Mouse (Mus musculus): ENCODE results near the gene Pccb.

Gene Pccb

GRCm38 (mm10) chr9:101034448-101035098 is at the start of gene Pccb:
Gene Pccb, minus strand, starts transcription at chr9:101034898.
- in situ Hi-C loops (cut with MboI; ENCODE audit: unreplicated experiment in 2 of 2), result loop anchor here in 1 of 2 experiments (5.0 kb wide), 1 partner anchor 43 kb away; no protein-coding TSS in a partner anchor

GRCm38 (mm10) chr9:101083728-101084127 is 49.0 kb upstream of the Pccb start:
- in situ Hi-C loops (cut with MboI; ENCODE audit: unreplicated experiment in 2 of 2), result no loop called here

GRCm38 (mm10) chr9:101080046-101080685 is 45.5 kb upstream of the Pccb start:
- in situ Hi-C loops (cut with MboI; ENCODE audit: unreplicated experiment in 2 of 2), result no loop called here

- in situ Hi-C loops (cut with MboI; ENCODE audit: unreplicated experiment in 2 of 2), result loop anchor here (5.0 to 10.0 kb wide), 5 partner anchors 46 to 1546 kb away; partner anchors contain the start of genes Nck1 (in 2 of the 2), Anapc13 (in 1 of the 2), Cep63 (in 1 of the 2) and Pccb (in 1 of the 2)
These were observed 43.9 kb upstream of the Pccb start for GRCm38 (mm10) chr9:101078579-101078978.

GRCm38 (mm10) chr9:101077486-101077885 is 42.8 kb upstream of the Pccb start:
- in situ Hi-C loops (cut with MboI; ENCODE audit: unreplicated experiment in 2 of 2), result loop anchor here (5.0 to 10.0 kb wide), 5 partner anchors 45 to 1547 kb away; partner anchors contain the start of genes Nck1 (in 2 of the 2), Anapc13 (in 1 of the 2), Cep63 (in 1 of the 2) and Pccb (in 1 of the 2)

- in situ Hi-C loops (cut with MboI; ENCODE audit: unreplicated experiment in 2 of 2), result loop anchor here (5.0 to 10.0 kb wide), 5 partner anchors 44 to 1549 kb away; partner anchors contain the start of genes Nck1 (in 2 of the 2), Anapc13 (in 1 of the 2), Cep63 (in 1 of the 2) and Pccb (in 1 of the 2)
These were observed 41.6 kb upstream of the Pccb start for GRCm38 (mm10) chr9:101076095-101076875.

GRCm38 (mm10) chr9:101075694-101076093 is 41.0 kb upstream of the Pccb start:
- in situ Hi-C loops (cut with MboI; ENCODE audit: unreplicated experiment in 2 of 2), result loop anchor here (5.0 to 10.0 kb wide), 5 partner anchors 43 to 1549 kb away; partner anchors contain the start of genes Nck1 (in 2 of the 2), Anapc13 (in 1 of the 2), Cep63 (in 1 of the 2) and Pccb (in 1 of the 2)

- in situ Hi-C loops (cut with MboI; ENCODE audit: unreplicated experiment in 2 of 2), result loop anchor here (5.0 to 10.0 kb wide), 5 partner anchors 43 to 1550 kb away; partner anchors contain the start of genes Nck1 (in 2 of the 2), Anapc13 (in 1 of the 2), Cep63 (in 1 of the 2) and Pccb (in 1 of the 2)
These were observed 40.4 kb upstream of the Pccb start for GRCm38 (mm10) chr9:101075091-101075581.

- in situ Hi-C loops (cut with MboI; ENCODE audit: unreplicated experiment in 2 of 2), result loop anchor here (5.0 to 10.0 kb wide), 5 partner anchors 42 to 1550 kb away; partner anchors contain the start of genes Nck1 (in 2 of the 2), Anapc13 (in 1 of the 2), Cep63 (in 1 of the 2) and Pccb (in 1 of the 2)
These were observed 39.8 kb upstream of the Pccb start for GRCm38 (mm10) chr9:101074332-101075021.

GRCm38 (mm10) chr9:101073987-101074331 is 39.3 kb upstream of the Pccb start, which contains the start of gene Msl2:
Gene Msl2, plus strand, starts transcription at chr9:101074101.
- in situ Hi-C loops (cut with MboI; ENCODE audit: unreplicated experiment in 2 of 2), result loop anchor here (10.0 kb wide), 3 partner anchors 429 to 1551 kb away; partner anchors contain the start of genes Nck1 (in 2 of the 2), Anapc13 (in 1 of the 2) and Cep63 (in 1 of the 2)

- in situ Hi-C loops (cut with MboI; ENCODE audit: unreplicated experiment in 2 of 2), result loop anchor here (10.0 kb wide), 3 partner anchors 429 to 1551 kb away; partner anchors contain the start of genes Nck1 (in 2 of the 2), Anapc13 (in 1 of the 2) and Cep63 (in 1 of the 2)
These were observed 38.6 kb upstream of the Pccb start for GRCm38 (mm10) chr9:101073041-101073986.

GRCm38 (mm10) chr9:101072506-101072905 is 37.8 kb upstream of the Pccb start:
- in situ Hi-C loops (cut with MboI; ENCODE audit: unreplicated experiment in 2 of 2), result loop anchor here (10.0 kb wide), 3 partner anchors 428 to 1552 kb away; partner anchors contain the start of genes Nck1 (in 2 of the 2), Anapc13 (in 1 of the 2) and Cep63 (in 1 of the 2)

GRCm38 (mm10) chr9:101069781-101070180 is 35.1 kb upstream of the Pccb start:
- in situ Hi-C loops (cut with MboI; ENCODE audit: unreplicated experiment in 2 of 2), result loop anchor here (10.0 kb wide), 3 partner anchors 425 to 1555 kb away; partner anchors contain the start of genes Nck1 (in 2 of the 2), Anapc13 (in 1 of the 2) and Cep63 (in 1 of the 2)

GRCm38 (mm10) chr9:101065076-101065602 is 30.4 kb upstream of the Pccb start:
- in situ Hi-C loops (cut with MboI; ENCODE audit: unreplicated experiment in 2 of 2), result no loop called here

- in situ Hi-C loops (cut with MboI; ENCODE audit: unreplicated experiment in 2 of 2), result no loop called here
These were observed 27.6 kb upstream of the Pccb start for GRCm38 (mm10) chr9:101062253-101062780.

GRCm38 (mm10) chr9:101061035-101061434 is 26.3 kb upstream of the Pccb start:
- in situ Hi-C loops (cut with MboI; ENCODE audit: unreplicated experiment in 2 of 2), result no loop called here

GRCm38 (mm10) chr9:101057156-101057555 is 22.5 kb upstream of the Pccb start:
- in situ Hi-C loops (cut with MboI; ENCODE audit: unreplicated experiment in 2 of 2), result no loop called here

All from v-Abl transformed pro-B cells (cell line).